Mouse (Mus musculus) midbrain, embryonic 13.5 days (tissue): ENCODE measurements around the gene Sidt2. TPM values are rescaled to one million over a fixed set of nuclear protein-coding genes. Genes with fewer than 3 reads are reported as not detected.

Experiments used
- ATAC-seq: fragments of 200-750 bp; cut with Nextera tagmentation; 2 replicates; pipeline ENCODE4 v1.8.0; 2017; ENCODE audit warnings: mild to moderate bottlenecking, moderate TSS enrichment, moderate library complexity
- H3K27ac ChIP-seq: fragments of 300-500 bp; sonication (generic); 2 replicates; pipeline ENCODE4 v1.5.1; 2015; ENCODE audit warnings: inconsistent platforms, mild to moderate bottlenecking, moderate library complexity
- H3K27me3 ChIP-seq: fragments of 300-500 bp; sonication (generic); 2 replicates; pipeline ENCODE4 v1.6.1; 2015; ENCODE audit warnings: mild to moderate bottlenecking, inconsistent platforms
- H3K36me3 ChIP-seq: fragments of 300-500 bp; sonication (generic); 2 replicates; pipeline ENCODE4 v1.6.1; 2015; ENCODE audit warnings: mild to moderate bottlenecking, inconsistent platforms
- H3K4me1 ChIP-seq: fragments of 300-500 bp; sonication (generic); replicated peaks from 2 replicates; pipeline ENCODE4 v1.6.1; 2015; ENCODE audit warnings: inconsistent platforms
- H3K4me2 ChIP-seq: fragments of 300-500 bp; sonication (generic); replicated peaks from 2 replicates; pipeline ENCODE4 v1.6.1; 2015; ENCODE audit warnings: moderate library complexity, mild to moderate bottlenecking, inconsistent platforms
- H3K4me3 ChIP-seq: fragments of 300-500 bp; sonication (generic); replicated peaks from 2 replicates; pipeline ENCODE4 v1.5.1; 2015; ENCODE audit warnings: mild to moderate bottlenecking, inconsistent platforms
- H3K9ac ChIP-seq: fragments of 300-500 bp; sonication (generic); replicated peaks from 2 replicates; pipeline ENCODE4 v1.6.1; 2015; ENCODE audit warnings: mild to moderate bottlenecking, inconsistent platforms
- H3K9me3 ChIP-seq: fragments of 300-500 bp; sonication (generic); 2 replicates; pipeline ENCODE4 v1.6.1; 2016; ENCODE audit warnings: mild to moderate bottlenecking, inconsistent platforms
- WGBS: fragments of 180-500 bp; shearing (Covaris S2); methylation state at CpG from one replicate; pipeline ENCODE4 v1.1.7; 2015; 5-methylcytosine and 5-hydroxymethylcytosine counted together
- polyA plus RNA-seq: library from polyadenylated mRNA; unstranded; fragments of >200 nt; fragmentation: Nextera tagmentation; extraction: Ambion mirVana; gene quantifications from 2 replicates; pipeline ENCODE4 v1.2.1, GENCODE M21; 2015

The Sidt2 gene
- polyA plus RNA-seq, 1 experiment from 2014 or later = 32.7 TPM

GRCm38 (mm10) chr9:45945721-45946120 lies 9.3 kb downstream of the Sidt2 start:
- no peak overlapping the region for H3K4me2 ChIP-seq
- no peak overlapping the region for H3K27ac ChIP-seq
- WGBS = 92% methylated on average over 13 of the region's 13 CpGs
- H3K36me3 ChIP-seq = peaks cover 99% of the 10 kb centered on the region
- no peak for ATAC-seq
- no peaks in the 10 kb centered on the region for H3K4me1 ChIP-seq
- no peaks in the 10 kb centered on the region for H3K9me3 ChIP-seq
- H3K9ac ChIP-seq = no peak overlapping the region
- H3K27me3 ChIP-seq = no peaks in the 10 kb centered on the region
- no peak overlapping the region for H3K4me3 ChIP-seq

DNA sequence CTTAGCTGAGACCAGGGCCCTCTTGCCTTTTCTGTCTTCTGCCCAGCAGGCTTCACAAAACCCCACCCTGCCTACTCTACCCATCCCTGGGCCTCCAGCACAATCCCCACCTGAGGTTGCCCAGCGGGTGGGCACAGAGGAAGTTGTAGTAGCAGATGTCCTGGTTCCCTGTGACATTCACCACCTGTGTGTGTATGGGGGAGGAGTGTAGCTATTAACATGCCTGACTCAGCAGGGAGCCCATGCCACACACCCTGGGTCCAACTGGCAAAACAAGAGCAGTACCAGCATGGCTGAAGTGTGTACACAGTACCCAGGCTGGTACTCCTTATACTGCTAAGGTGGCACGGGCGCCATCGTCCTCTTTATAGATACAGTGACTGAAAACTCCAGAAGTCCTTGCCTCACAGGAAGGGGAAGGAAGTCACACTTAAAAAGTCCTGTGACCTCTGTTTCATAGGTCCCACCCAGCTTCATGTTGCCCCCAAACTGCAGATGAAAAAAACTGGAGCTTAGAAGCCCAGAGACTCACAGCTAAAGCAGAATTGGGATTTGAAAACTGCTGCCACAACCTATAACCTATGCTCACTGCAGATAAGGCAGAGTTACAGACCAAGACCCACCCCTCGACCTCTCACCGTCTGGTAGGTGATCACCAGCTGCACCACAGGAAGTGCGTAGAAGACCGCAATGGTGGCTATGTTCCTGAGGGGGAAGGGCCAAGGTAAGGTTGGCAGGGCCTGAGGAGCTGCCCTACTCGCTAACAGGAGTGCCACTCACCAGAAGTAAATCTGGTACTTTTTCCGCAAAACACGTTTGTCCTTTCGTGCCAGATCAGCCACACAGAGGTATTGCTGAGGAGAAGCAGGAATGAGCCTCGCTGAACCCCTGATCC lies 10.3 kb downstream of the Sidt2 start:
- no peaks in the 10 kb centered on the region for H3K9me3 ChIP-seq
- H3K9ac ChIP-seq = no peak overlapping the region
- 87% methylated on average over 13 of the region's 13 CpGs for WGBS
- ATAC-seq = no peak
- H3K4me2 ChIP-seq = no peak overlapping the region
- H3K36me3 ChIP-seq = peaks cover 94% of the 10 kb centered on the region
- no peaks in the 10 kb centered on the region for H3K27me3 ChIP-seq
- H3K4me3 ChIP-seq = no peak overlapping the region
- no peaks in the 10 kb centered on the region for H3K4me1 ChIP-seq
- no peak overlapping the region for H3K27ac ChIP-seq

- H3K4me1 ChIP-seq = no peaks in the 10 kb centered on the region
- H3K9ac ChIP-seq = no peak overlapping the region
- ATAC-seq = no peak
- H3K9me3 ChIP-seq = no peaks in the 10 kb centered on the region
- 89% methylated on average over 8 of the region's 8 CpGs for WGBS
- no peak overlapping the region for H3K27ac ChIP-seq
- peaks cover 94% of the 10 kb centered on the region for H3K36me3 ChIP-seq
- no peak overlapping the region for H3K4me2 ChIP-seq
- H3K4me3 ChIP-seq = no peak overlapping the region
- H3K27me3 ChIP-seq = no peaks in the 10 kb centered on the region
These were observed 11.2 kb downstream of the Sidt2 start for GRCm38 (mm10) chr9:45943628-45944505.

GRCm38 (mm10) chr9:45942916-45943315 lies 12.1 kb downstream of the Sidt2 start:
- no peak overlapping the region for H3K27ac ChIP-seq
- no peak for ATAC-seq
- no peak overlapping the region for H3K9ac ChIP-seq
- 88% methylated on average over 8 of the region's 8 CpGs for WGBS
- no peaks in the 10 kb centered on the region for H3K27me3 ChIP-seq
- no peaks in the 10 kb centered on the region for H3K9me3 ChIP-seq
- no peak overlapping the region for H3K4me2 ChIP-seq
- peaks cover 94% of the 10 kb centered on the region for H3K36me3 ChIP-seq
- no peaks in the 10 kb centered on the region for H3K4me1 ChIP-seq
- no peak overlapping the region for H3K4me3 ChIP-seq

DNA sequence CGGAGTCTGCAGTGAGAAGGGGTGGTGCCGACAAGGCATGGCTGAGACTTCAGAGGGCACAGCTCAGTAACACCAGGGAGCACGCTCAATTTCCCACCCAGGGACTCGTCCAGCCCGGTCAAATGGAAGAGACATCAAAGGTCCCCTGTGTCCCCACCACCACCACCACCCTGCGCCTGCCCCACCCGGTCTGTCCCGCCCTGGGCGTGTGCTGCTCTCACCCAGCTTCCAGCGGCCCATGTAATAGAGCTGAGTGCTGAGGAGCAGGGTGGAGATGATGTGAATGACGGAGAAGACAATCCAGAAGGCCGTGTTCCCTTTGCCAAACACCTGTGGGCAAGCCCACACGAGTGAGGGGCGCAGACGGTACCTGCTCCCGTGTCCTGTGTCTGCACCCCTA lies 12.6 kb downstream of the Sidt2 start:
- Histone ChIP-seq H3K9ac (no peak overlapping the region), H3K4me3 (no peak overlapping the region), H3K9me3 (no peaks in the 10 kb centered on the region), H3K27me3 (no peaks in the 10 kb centered on the region), H3K4me1 (no peaks in the 10 kb centered on the region), H3K4me2 (no peak overlapping the region), H3K36me3 (peaks cover 91% of the 10 kb centered on the region), H3K27ac (no peak overlapping the region)
- no peak for ATAC-seq
- WGBS = 94% methylated on average over 16 of the region's 16 CpGs

GRCm38 (mm10) chr9:45941329-45941888 lies 13.6 kb downstream of the Sidt2 start:
- peaks cover 80% of the 10 kb centered on the region for H3K36me3 ChIP-seq
- 65% methylated on average over 18 of the region's 18 CpGs for WGBS
- H3K9me3 ChIP-seq = no peaks in the 10 kb centered on the region
- no peak for ATAC-seq
- H3K4me3 ChIP-seq = no peak overlapping the region
- no peak overlapping the region for H3K27ac ChIP-seq
- no peak overlapping the region for H3K4me2 ChIP-seq
- H3K4me1 ChIP-seq = no peaks in the 10 kb centered on the region
- H3K9ac ChIP-seq = no peak overlapping the region
- no peaks in the 10 kb centered on the region for H3K27me3 ChIP-seq

DNA sequence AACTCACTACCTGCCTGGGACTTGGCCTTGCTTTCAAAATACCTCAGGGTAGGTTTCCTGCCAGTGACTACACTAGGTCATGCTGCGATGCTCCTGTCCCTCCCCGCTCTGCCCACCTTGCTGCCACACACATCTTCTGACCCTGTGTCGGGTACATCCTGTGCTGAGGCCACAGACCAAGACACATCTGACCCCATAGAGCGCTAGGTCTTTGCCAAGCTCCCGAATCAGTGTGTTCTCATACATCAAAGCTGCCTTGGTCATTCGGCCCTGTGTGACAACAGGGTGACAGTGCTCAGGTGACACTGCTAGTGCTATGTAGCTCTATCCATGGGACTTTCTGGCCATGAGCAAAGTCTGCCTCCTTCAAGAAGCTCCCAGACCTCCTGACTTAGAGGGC lies 15.3 kb downstream of the Sidt2 start:
- Histone ChIP-seq H3K4me1 (peaks cover 9% of the 10 kb centered on the region; the same call in 1 of the 2 replicates), H3K36me3 (peaks cover 64% of the 10 kb centered on the region), H3K27me3 (no peaks in the 10 kb centered on the region), H3K9me3 (no peaks in the 10 kb centered on the region), H3K9ac (no peak overlapping the region), H3K27ac (no peak overlapping the region), H3K4me2 (no peak overlapping the region), H3K4me3 (no peak overlapping the region)
- 91% methylated on average over 6 of the region's 6 CpGs for WGBS
- no peak for ATAC-seq

DNA sequence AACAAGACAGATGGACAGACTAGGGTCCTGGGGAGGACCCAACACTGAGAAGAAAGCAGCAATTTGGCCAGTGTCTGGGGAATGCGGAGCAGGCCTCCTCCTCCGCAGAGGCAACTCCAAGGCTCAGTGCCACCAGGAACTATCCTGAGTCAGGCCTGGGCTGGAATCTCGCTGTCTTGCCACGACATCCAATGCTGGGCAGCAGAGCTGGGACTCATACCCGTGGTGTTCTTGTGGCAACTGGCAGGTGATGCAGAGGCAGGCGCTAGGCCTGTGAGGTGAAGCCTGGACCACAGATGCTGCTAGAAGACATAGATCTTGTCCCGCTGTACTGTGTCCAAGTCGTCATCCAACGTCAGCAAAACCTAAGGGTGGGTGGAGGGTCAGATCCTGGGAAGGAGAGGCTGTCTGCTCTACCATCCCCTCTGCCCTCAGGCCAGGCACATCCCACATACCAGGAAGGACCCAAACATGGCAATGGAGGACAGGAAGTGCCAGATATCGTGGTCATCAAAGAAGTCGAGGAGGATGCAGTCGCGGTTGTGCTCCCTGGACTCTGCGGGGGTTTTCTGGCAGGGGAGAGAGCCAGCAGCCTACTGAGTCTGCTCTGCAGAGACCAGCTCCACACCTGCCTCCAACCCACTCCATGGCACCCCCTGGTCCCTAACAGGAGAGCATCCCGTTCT lies 16.0 kb downstream of the Sidt2 start:
- no peaks in the 10 kb centered on the region for H3K27me3 ChIP-seq
- no peaks in the 10 kb centered on the region for H3K9me3 ChIP-seq
- H3K4me3 ChIP-seq = no peak overlapping the region
- H3K4me2 ChIP-seq = no peak overlapping the region
- no peak for ATAC-seq
- H3K9ac ChIP-seq = no peak overlapping the region
- peaks cover 57% of the 10 kb centered on the region for H3K36me3 ChIP-seq
- WGBS = 90% methylated on average over 15 of the region's 15 CpGs
- H3K27ac ChIP-seq = no peak overlapping the region
- H3K4me1 ChIP-seq = peaks cover 9% of the 10 kb centered on the region; the same call in 1 of the 2 replicates

- H3K9me3 ChIP-seq = no peaks in the 10 kb centered on the region
- WGBS = 89% methylated on average over 8 of the region's 8 CpGs
These were observed 17.0 kb downstream of the Sidt2 start for GRCm38 (mm10) chr9:45938088-45938487.

GRCm38 (mm10) chr9:45936883-45937282 lies 18.2 kb downstream of the Sidt2 start:
- no peak overlapping the region for H3K27ac ChIP-seq
- peaks cover 9% of the 10 kb centered on the region; the same call in 1 of the 2 replicates for H3K4me1 ChIP-seq
- H3K4me2 ChIP-seq = no peak overlapping the region
- H3K36me3 ChIP-seq = peaks cover 40% of the 10 kb centered on the region
- H3K9me3 ChIP-seq = no peaks in the 10 kb centered on the region
- H3K4me3 ChIP-seq = no peak overlapping the region
- peak; percentile 55 for ATAC-seq
- no peak overlapping the region for H3K9ac ChIP-seq
- 17% methylated on average over 3 of the region's 3 CpGs for WGBS
- H3K27me3 ChIP-seq = no peaks in the 10 kb centered on the region

More at GRCm38 (mm10) chr9:45938088-45938487, 17.0 kb downstream of the Sidt2 start:
- Histone ChIP-seq H3K4me3 (no peak overlapping the region), H3K36me3 (peaks cover 47% of the 10 kb centered on the region), H3K4me2 (no peak overlapping the region), H3K4me1 (peaks cover 9% of the 10 kb centered on the region; the same call in 1 of the 2 replicates), H3K27ac (no peak overlapping the region), H3K27me3 (no peaks in the 10 kb centered on the region), H3K9ac (no peak overlapping the region)
- ATAC-seq = no peak

- Histone ChIP-seq H3K9me3 (no peaks in the 10 kb centered on the region), H3K4me2 (peak within 1 kb of the TSS; percentile 29), H3K9ac (0 out of 2 replicates have a peak within 1 kb of the TSS, but pooled peaks have one; percentile 36), H3K4me3 (no peak within 1 kb of the TSS), H3K36me3 (peaks cover 40% of the 10 kb centered on the region), H3K27me3 (no peaks in the 10 kb centered on the region), H3K27ac (no peak within 1 kb of the TSS), H3K4me1 (peaks cover 9% of the 10 kb centered on the region; the same call in 1 of the 2 replicates)
- ATAC-seq = no peak
- WGBS = 11% methylated on average over 21 of the region's 21 CpGs
These were observed 19.3 kb downstream of the Sidt2 start, which contains the start of gene Tagln for GRCm38 (mm10) chr9:45935628-45936210. Gene Tagln, minus strand, starts transcription at chr9:45936058.
